Mouse (Mus musculus): ENCODE measurements around the gene G0s2.
A peak's percentile ranks its signal among the peaks of the same experiment; 100 is the strongest.

Gene G0s2

GRCm38 (mm10) chr1:193272916-193273601, at the start of gene G0s2:
G0s2 (minus strand) TSS chr1:193273217.
- peak; percentile 38 to 40 for DNase-seq (ENCODE audit: low spot score in 2 of 2)

GRCm38 (mm10) chr1:193320398-193320797, 47.4 kb upstream of the G0s2 start:
- DNase-seq (ENCODE audit: low spot score in 2 of 2): no peak

GRCm38 (mm10) chr1:193319721-193320120, 46.7 kb upstream of the G0s2 start:
- DNase-seq (ENCODE audit: low spot score in 2 of 2): no peak

GRCm38 (mm10) chr1:193317159-193317559, 44.1 kb upstream of the G0s2 start:
- peak in 1 of 2 experiments; percentile 72 for DNase-seq (ENCODE audit: low spot score in 2 of 2)

GRCm38 (mm10) chr1:193316358-193316750, 43.3 kb upstream of the G0s2 start:
- no peak for DNase-seq (ENCODE audit: low spot score in 2 of 2)

GRCm38 (mm10) chr1:193315705-193316357, 42.8 kb upstream of the G0s2 start:
- DNase-seq (ENCODE audit: low spot score in 2 of 2): peak in 1 of 2 experiments; percentile 62

- no peak for DNase-seq (ENCODE audit: low spot score in 2 of 2)
These were observed 38.6 kb upstream of the G0s2 start for GRCm38 (mm10) chr1:193311596-193311995.

GRCm38 (mm10) chr1:193310519-193311085, 37.6 kb upstream of the G0s2 start:
- no peak for DNase-seq (ENCODE audit: low spot score in 2 of 2)

GRCm38 (mm10) chr1:193309785-193310518, 36.9 kb upstream of the G0s2 start:
- no peak for DNase-seq (ENCODE audit: low spot score in 2 of 2)

GRCm38 (mm10) chr1:193306832-193307231, 33.8 kb upstream of the G0s2 start:
- DNase-seq (ENCODE audit: low spot score in 2 of 2): no peak

- peak in 1 of 2 experiments; percentile 22 for DNase-seq (ENCODE audit: low spot score in 2 of 2)
These were observed 32.4 kb upstream of the G0s2 start for GRCm38 (mm10) chr1:193305386-193305785.

- no peak for DNase-seq (ENCODE audit: low spot score in 2 of 2)
These were observed 30.1 kb upstream of the G0s2 start for GRCm38 (mm10) chr1:193303096-193303495.

GRCm38 (mm10) chr1:193302093-193302405, 29.0 kb upstream of the G0s2 start:
- no peak for DNase-seq (ENCODE audit: low spot score in 2 of 2)

- DNase-seq (ENCODE audit: low spot score in 2 of 2): no peak
These were observed 28.4 kb upstream of the G0s2 start for GRCm38 (mm10) chr1:193301216-193302092.

GRCm38 (mm10) chr1:193299995-193300394, 27.0 kb upstream of the G0s2 start:
- no peak for DNase-seq (ENCODE audit: low spot score in 2 of 2)

- no peak for DNase-seq (ENCODE audit: low spot score in 2 of 2)
These were observed 25.2 kb upstream of the G0s2 start for GRCm38 (mm10) chr1:193298141-193298765.

GRCm38 (mm10) chr1:193295920-193296319, 22.9 kb upstream of the G0s2 start:
- no peak for DNase-seq (ENCODE audit: low spot score in 2 of 2)

GRCm38 (mm10) chr1:193293926-193294325, 20.9 kb upstream of the G0s2 start:
- DNase-seq (ENCODE audit: low spot score in 2 of 2): no peak

- no peak for DNase-seq (ENCODE audit: low spot score in 2 of 2)
These were observed 20.0 kb upstream of the G0s2 start for GRCm38 (mm10) chr1:193293039-193293438.

GRCm38 (mm10) chr1:193290686-193291085, 17.7 kb upstream of the G0s2 start:
- no peak for DNase-seq (ENCODE audit: low spot score in 2 of 2)

- no peak for DNase-seq (ENCODE audit: low spot score in 2 of 2)
These were observed 16.9 kb upstream of the G0s2 start for GRCm38 (mm10) chr1:193289914-193290313.

Measured in cerebellum, postnatal 4 days (tissue).